Mouse (Mus musculus): ENCODE measurements around the gene Ctf2.

DNA sequence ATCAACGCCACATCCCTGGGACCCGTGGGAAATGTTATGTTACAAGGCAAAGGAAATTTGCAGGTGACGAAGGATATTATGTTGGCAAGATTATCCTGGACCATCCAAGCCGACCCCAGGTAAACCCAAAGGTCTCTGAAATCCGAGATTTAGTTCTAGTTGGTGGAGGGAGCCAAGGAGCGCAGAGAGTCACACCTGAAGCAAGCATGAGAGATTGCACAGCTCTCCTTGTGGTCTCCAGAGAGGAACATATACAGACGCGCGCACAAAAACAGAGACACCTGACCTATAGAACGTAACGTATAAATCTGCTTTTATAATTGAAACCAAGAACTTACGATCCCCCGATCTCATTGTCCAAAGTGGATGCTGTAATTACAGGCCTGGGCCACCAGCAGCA lies 51.4 kb downstream of the Ctf2 start:
- TF ChIP-seq CTCF (IDR thresholded peaks at IDR 0.05; ENCODE audit: low read depth, low read length) (no peak), TAL1 (conservative IDR thresholded peaks at IDR 0.05; ENCODE audit: low read depth, low read length) (no peak), GATA1 (IDR thresholded peaks at IDR 0.05; ENCODE audit: borderline replicate concordance, low read length) (no peak)

Measured in G1E (cell line).